Mouse (Mus musculus): ENCODE data around the gene Arhgap45. TPM values are rescaled to one million over a fixed set of nuclear protein-coding genes. Genes with fewer than 3 reads are reported as not detected.
A peak's percentile ranks its signal among the peaks of the same experiment; 100 is the strongest.
"Not testable (repeated sequence)": the region's sequence is repeated elsewhere in the genome, so short reads cannot be mapped to it uniquely, and the experiment has no call there.

The Arhgap45 gene
- polyA plus RNA-seq, 1 experiment from 2014 or later = 3.4 TPM

GRCm38 (mm10) chr10:80035686-80036085 is 19.2 kb downstream of the Arhgap45 start:
- H3K4me3 ChIP-seq (ENCODE audit: control insufficient read depth in 1 of 2, insufficient read depth in 1 of 2, low read depth in 1 of 2, low read length in 2 of 2) = no peak overlapping the region
- no peaks in the 10 kb centered on the region for H3K9me3 ChIP-seq (ENCODE audit: control insufficient read depth, low read length)
- 0 out of 2 replicates have a peak overlapping the region, but pooled peaks have one; percentile 21 for H3K9ac ChIP-seq (ENCODE audit: low read length)
- WGBS = 75% methylated on average over 5 of the region's 5 CpGs
- no peak for ATAC-seq (ENCODE audit: insufficient number of reproducible peaks, insufficient read depth, low FRiP score, low read depth)
- peak overlapping the region; percentile 4 to 57; a peak in 2 of 4 replicates for H3K27ac ChIP-seq (replicated peaks in 1 of 2; ENCODE audit: control insufficient read depth in 1 of 2, insufficient read depth in 1 of 2, low read depth in 2 of 2, low read length in 2 of 2)
- H3K36me3 ChIP-seq (ENCODE audit: control insufficient read depth, insufficient read depth, low read length) = peaks cover 36% of the 10 kb centered on the region
- peaks cover 21 to 32% of the 10 kb centered on the region in 2 experiments for H3K4me1 ChIP-seq (ENCODE audit: control insufficient read depth in 2 of 2, insufficient read depth in 2 of 2, low read length in 2 of 2)
- H3K4me2 ChIP-seq (ENCODE audit: low read length) = no peak overlapping the region
- no peaks in the 10 kb centered on the region for H3K27me3 ChIP-seq (ENCODE audit: control insufficient read depth, insufficient read depth, low read length)

- WGBS = 91% methylated on average over 13 of the region's 13 CpGs
- peaks cover 36% of the 10 kb centered on the region for H3K36me3 ChIP-seq (ENCODE audit: control insufficient read depth, insufficient read depth, low read length)
- no peak for ATAC-seq (ENCODE audit: insufficient number of reproducible peaks, insufficient read depth, low FRiP score, low read depth)
- H3K27ac ChIP-seq (replicated peaks in 1 of 2; ENCODE audit: control insufficient read depth in 1 of 2, insufficient read depth in 1 of 2, low read depth in 2 of 2, low read length in 2 of 2) = no peak overlapping the region
- H3K9ac ChIP-seq (ENCODE audit: low read length) = no peak overlapping the region
- H3K4me1 ChIP-seq (ENCODE audit: control insufficient read depth in 2 of 2, insufficient read depth in 2 of 2, low read length in 2 of 2) = peaks cover 21 to 32% of the 10 kb centered on the region in 2 experiments
- H3K9me3 ChIP-seq (ENCODE audit: control insufficient read depth, low read length) = no peaks in the 10 kb centered on the region
- H3K27me3 ChIP-seq (ENCODE audit: control insufficient read depth, insufficient read depth, low read length) = no peaks in the 10 kb centered on the region
- no peak overlapping the region for H3K4me2 ChIP-seq (ENCODE audit: low read length)
- no peak overlapping the region for H3K4me3 ChIP-seq (ENCODE audit: control insufficient read depth in 1 of 2, insufficient read depth in 1 of 2, low read depth in 1 of 2, low read length in 2 of 2)
These were observed 20.4 kb downstream of the Arhgap45 start for GRCm38 (mm10) chr10:80036832-80037231.

- H3K9ac ChIP-seq (ENCODE audit: low read length) = peak within 1 kb of the TSS; percentile 87
- H3K9me3 ChIP-seq (ENCODE audit: control insufficient read depth, low read length) = no peaks in the 10 kb centered on the region
- WGBS = under 1% methylated on average over 40 of the region's 40 CpGs
- H3K36me3 ChIP-seq (ENCODE audit: control insufficient read depth, insufficient read depth, low read length) = peaks cover 36% of the 10 kb centered on the region
- no peaks in the 10 kb centered on the region for H3K27me3 ChIP-seq (ENCODE audit: control insufficient read depth, insufficient read depth, low read length)
- H3K4me1 ChIP-seq (ENCODE audit: control insufficient read depth in 2 of 2, insufficient read depth in 2 of 2, low read length in 2 of 2) = peaks cover 2 to 12% of the 10 kb centered on the region in 2 experiments; a peak in 3 of 4 replicates
- peak; percentile 96 for ATAC-seq (ENCODE audit: insufficient number of reproducible peaks, insufficient read depth, low FRiP score, low read depth)
- H3K4me2 ChIP-seq (ENCODE audit: low read length) = peak within 1 kb of the TSS; percentile 76
- peak within 1 kb of the TSS; percentile 34 to 60; a peak in 3 of 4 replicates for H3K27ac ChIP-seq (replicated peaks in 1 of 2; ENCODE audit: control insufficient read depth in 1 of 2, insufficient read depth in 1 of 2, low read depth in 2 of 2, low read length in 2 of 2)
- H3K4me3 ChIP-seq (ENCODE audit: control insufficient read depth in 1 of 2, insufficient read depth in 1 of 2, low read depth in 1 of 2, low read length in 2 of 2) = peak within 1 kb of the TSS; percentile 69 to 85
These were observed 23.1 kb downstream of the Arhgap45 start, which contains the start of gene Polr2e for GRCm38 (mm10) chr10:80039559-80039979. TSS of gene Polr2e (minus strand) at chr10:80039795.

GRCm38 (mm10) chr10:80041409-80042060 is 25.1 kb downstream of the Arhgap45 start:
- not testable (repeated sequence) for H3K27ac ChIP-seq (replicated peaks in 1 of 2; ENCODE audit: control insufficient read depth in 1 of 2, insufficient read depth in 1 of 2, low read depth in 2 of 2, low read length in 2 of 2); H3K4me2 ChIP-seq (ENCODE audit: low read length); H3K9me3 ChIP-seq (ENCODE audit: control insufficient read depth, low read length); H3K27me3 ChIP-seq (ENCODE audit: control insufficient read depth, insufficient read depth, low read length); H3K9ac ChIP-seq (ENCODE audit: low read length); ATAC-seq (ENCODE audit: insufficient number of reproducible peaks, insufficient read depth, low FRiP score, low read depth); H3K4me3 ChIP-seq (ENCODE audit: control insufficient read depth in 1 of 2, insufficient read depth in 1 of 2, low read depth in 1 of 2, low read length in 2 of 2)
- WGBS = 85% methylated on average over 8 of the region's 8 CpGs
- peaks cover 2 to 12% of the 10 kb centered on the region in 2 experiments; a peak in 3 of 4 replicates for H3K4me1 ChIP-seq (ENCODE audit: control insufficient read depth in 2 of 2, insufficient read depth in 2 of 2, low read length in 2 of 2)
- H3K36me3 ChIP-seq (ENCODE audit: control insufficient read depth, insufficient read depth, low read length) = peaks cover 19% of the 10 kb centered on the region

- peaks cover 10 to 18% of the 10 kb centered on the region in 2 experiments; a peak in 3 of 4 replicates for H3K4me1 ChIP-seq (ENCODE audit: control insufficient read depth in 2 of 2, insufficient read depth in 2 of 2, low read length in 2 of 2)
- no peaks in the 10 kb centered on the region for H3K36me3 ChIP-seq (ENCODE audit: control insufficient read depth, insufficient read depth, low read length)
- no peaks in the 10 kb centered on the region for H3K9me3 ChIP-seq (ENCODE audit: control insufficient read depth, low read length)
- no peak overlapping the region for H3K27ac ChIP-seq (replicated peaks in 1 of 2; ENCODE audit: control insufficient read depth in 1 of 2, insufficient read depth in 1 of 2, low read depth in 2 of 2, low read length in 2 of 2)
- H3K27me3 ChIP-seq (ENCODE audit: control insufficient read depth, insufficient read depth, low read length) = no peaks in the 10 kb centered on the region
- no peak overlapping the region for H3K4me2 ChIP-seq (ENCODE audit: low read length)
- no peak overlapping the region for H3K9ac ChIP-seq (ENCODE audit: low read length)
- no peak for ATAC-seq (ENCODE audit: insufficient number of reproducible peaks, insufficient read depth, low FRiP score, low read depth)
- WGBS = 51% methylated on average over 4 of the region's 4 CpGs
- no peak overlapping the region for H3K4me3 ChIP-seq (ENCODE audit: control insufficient read depth in 1 of 2, insufficient read depth in 1 of 2, low read depth in 1 of 2, low read length in 2 of 2)
These were observed 27.6 kb downstream of the Arhgap45 start for GRCm38 (mm10) chr10:80044087-80044486.

GRCm38 (mm10) chr10:80045364-80045763 is 28.9 kb downstream of the Arhgap45 start:
- not testable (repeated sequence) for H3K4me2 ChIP-seq (ENCODE audit: low read length); H3K27ac ChIP-seq (replicated peaks in 1 of 2; ENCODE audit: control insufficient read depth in 1 of 2, insufficient read depth in 1 of 2, low read depth in 2 of 2, low read length in 2 of 2); H3K4me3 ChIP-seq (ENCODE audit: control insufficient read depth in 1 of 2, insufficient read depth in 1 of 2, low read depth in 1 of 2, low read length in 2 of 2); H3K9me3 ChIP-seq (ENCODE audit: control insufficient read depth, low read length); H3K9ac ChIP-seq (ENCODE audit: low read length); H3K36me3 ChIP-seq (ENCODE audit: control insufficient read depth, insufficient read depth, low read length); ATAC-seq (ENCODE audit: insufficient number of reproducible peaks, insufficient read depth, low FRiP score, low read depth); H3K27me3 ChIP-seq (ENCODE audit: control insufficient read depth, insufficient read depth, low read length)
- 85% methylated on average over 2 of the region's 4 CpGs for WGBS
- H3K4me1 ChIP-seq (ENCODE audit: control insufficient read depth in 2 of 2, insufficient read depth in 2 of 2, low read length in 2 of 2) = peaks cover 11 to 23% of the 10 kb centered on the region in 2 experiments; a peak in 3 of 4 replicates

GRCm38 (mm10) chr10:80045766-80046165 is 29.3 kb downstream of the Arhgap45 start:
- Histone ChIP-seq H3K4me3 (ENCODE audit: control insufficient read depth in 1 of 2, insufficient read depth in 1 of 2, low read depth in 1 of 2, low read length in 2 of 2) (no peak overlapping the region), H3K4me1 (ENCODE audit: control insufficient read depth in 2 of 2, insufficient read depth in 2 of 2, low read length in 2 of 2) (peaks cover 14 to 24% of the 10 kb centered on the region in 2 experiments; a peak in 3 of 4 replicates), H3K9me3 (ENCODE audit: control insufficient read depth, low read length) (no peaks in the 10 kb centered on the region), H3K27ac (replicated peaks in 1 of 2; ENCODE audit: control insufficient read depth in 1 of 2, insufficient read depth in 1 of 2, low read depth in 2 of 2, low read length in 2 of 2) (no peak overlapping the region), H3K27me3 (ENCODE audit: control insufficient read depth, insufficient read depth, low read length) (no peaks in the 10 kb centered on the region), H3K36me3 (ENCODE audit: control insufficient read depth, insufficient read depth, low read length) (no peaks in the 10 kb centered on the region), H3K9ac (ENCODE audit: low read length) (no peak overlapping the region), H3K4me2 (ENCODE audit: low read length) (no peak overlapping the region)
- WGBS = 84% methylated on average over 5 of the region's 5 CpGs
- ATAC-seq (ENCODE audit: insufficient number of reproducible peaks, insufficient read depth, low FRiP score, low read depth) = no peak
